Mouse (Mus musculus) layer of hippocampus, adult 11-12 months (tissue): ENCODE results near the gene Prl3d3.
"Not testable (repeated sequence)": the region's sequence is repeated elsewhere in the genome, so short reads cannot be mapped to it uniquely, and the experiment has no call there.

Source experiments
- DNase-seq: peaks from one replicate; pipeline ENCODE4 v3.0.0; 2022; ENCODE audit warnings: low spot score

Prl3d3 gene

DNA sequence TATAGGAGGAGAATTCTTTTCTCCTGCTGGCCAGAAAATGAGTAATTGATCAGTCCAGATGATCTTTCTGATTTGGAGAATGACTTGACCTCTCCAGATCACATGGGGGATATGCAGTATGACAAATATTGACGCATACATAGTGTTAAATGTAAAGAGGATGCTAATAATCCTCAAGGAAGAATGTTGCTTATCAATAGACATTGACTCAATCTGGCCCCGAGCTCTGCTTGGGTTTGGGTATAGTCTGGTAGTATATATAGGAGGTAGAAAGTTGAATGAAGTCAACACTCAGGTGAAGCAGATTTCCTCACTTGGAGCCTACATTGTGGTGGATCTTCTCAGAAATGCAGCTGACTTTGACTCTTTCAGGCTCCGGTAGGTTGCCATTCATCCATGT, at the start of gene Prl3d3:
TSS of gene Prl3d3 (plus strand) at position 301 of the 400 bp plus-strand sequence.
- DNase-seq = not testable (repeated sequence)

DNA sequence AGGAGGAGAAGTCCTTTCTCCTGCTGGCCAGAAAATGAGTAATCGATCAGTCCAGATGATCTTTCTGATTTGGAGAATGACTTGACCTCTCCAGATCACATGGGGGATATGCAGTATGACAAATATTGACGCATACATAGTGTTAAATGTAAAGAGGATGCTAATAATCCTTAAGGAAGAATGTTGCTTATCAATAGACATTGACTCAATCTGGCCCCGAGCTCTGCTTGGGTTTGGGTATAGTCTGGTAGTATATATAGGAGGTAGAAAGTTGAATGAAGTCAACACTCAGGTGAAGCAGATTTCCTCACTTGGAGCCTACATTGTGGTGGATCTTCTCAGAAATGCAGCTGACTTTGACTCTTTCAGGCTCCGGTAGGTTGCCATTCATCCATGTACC, 35.2 kb upstream of the Prl3d3 start, which contains the start of gene Prl3d2:
TSS of gene Prl3d2 (plus strand) at position 301 of the 400 bp plus-strand sequence.
- not testable (repeated sequence) for DNase-seq

DNA sequence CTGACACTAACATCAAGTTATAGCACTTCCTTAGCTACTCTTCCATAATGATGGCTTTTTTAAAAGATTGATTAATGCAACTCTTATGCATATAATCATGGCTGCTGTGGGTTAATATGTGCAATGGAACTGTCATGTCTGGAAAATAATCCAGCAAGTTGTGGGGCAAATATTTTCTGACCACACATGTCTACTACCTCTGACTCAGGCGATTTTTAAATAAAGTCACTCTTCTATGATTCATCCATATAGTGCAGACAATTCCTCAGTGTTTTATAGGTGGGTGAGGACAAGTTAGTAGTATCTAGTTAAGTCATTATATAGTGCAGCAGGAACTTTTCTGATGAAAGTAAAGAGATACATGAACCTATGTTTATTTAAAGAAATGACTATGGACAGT, 8.3 kb upstream of the Prl3d3 start:
- DNase-seq = no peak

DNA sequence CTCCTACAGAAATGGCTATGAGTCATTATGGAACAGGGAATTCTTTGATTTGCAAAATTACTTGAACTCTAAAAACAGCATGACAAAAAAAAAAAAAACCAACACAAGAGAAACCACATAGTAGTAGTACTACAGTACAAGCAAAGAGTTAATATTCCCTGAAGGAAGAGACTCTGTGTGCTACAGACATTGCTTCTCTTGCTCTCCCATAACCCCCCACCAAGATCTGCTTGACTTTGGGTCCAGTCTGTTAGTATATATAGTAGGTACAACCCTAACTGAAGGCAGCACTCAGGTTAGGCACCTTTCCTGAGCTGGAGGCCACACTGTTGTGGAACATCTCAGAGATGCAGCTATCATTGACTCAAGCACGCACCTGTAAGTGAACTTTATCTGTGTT, 39.8 kb downstream of the Prl3d3 start, which contains the start of gene Prl3c1:
TSS of gene Prl3c1 (plus strand) at position 301 of the 400 bp plus-strand sequence.
- DNase-seq = no peak
